Mouse (Mus musculus) mesoderm, embryonic 11.5 days (tissue): ENCODE measurements at regions not wholly inside any gene's neighbourhood (a gene's known extent, or its start where the extent isn't known, plus 50 kb on each side); places are given as distances from the start of the nearest gene placed in this dataset.
"Not testable (repeated sequence)": the region's sequence is repeated elsewhere in the genome, so short reads cannot be mapped to it uniquely, and the experiment has no call there.

ENCODE experiments used
- DNase-seq: peaks from one replicate; pipeline ENCODE4 v3.0.0-alpha.2; 2012; ENCODE audit warnings: low read depth, low spot score

DNA sequence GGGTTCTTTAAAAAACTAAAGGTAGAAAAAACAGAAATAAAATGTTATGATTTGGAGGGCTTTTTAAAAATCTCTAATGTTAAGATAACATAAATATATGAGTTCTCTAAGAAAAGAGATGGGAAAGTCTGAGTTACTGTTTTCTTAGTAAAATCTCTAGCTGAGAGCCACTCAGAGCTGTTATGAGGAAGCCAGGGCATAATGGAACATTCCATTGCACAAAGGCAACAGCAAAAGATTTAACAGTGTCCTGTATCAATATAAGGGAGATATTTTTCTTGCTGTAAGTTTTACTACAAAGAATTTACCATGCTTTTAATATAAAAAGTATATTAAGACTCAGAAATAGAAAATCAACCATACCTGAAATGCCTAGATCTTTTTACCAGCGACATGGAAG lies 82.9 kb upstream of the Rfc3 start:
- DNase-seq, result peak; percentile 23

DNA sequence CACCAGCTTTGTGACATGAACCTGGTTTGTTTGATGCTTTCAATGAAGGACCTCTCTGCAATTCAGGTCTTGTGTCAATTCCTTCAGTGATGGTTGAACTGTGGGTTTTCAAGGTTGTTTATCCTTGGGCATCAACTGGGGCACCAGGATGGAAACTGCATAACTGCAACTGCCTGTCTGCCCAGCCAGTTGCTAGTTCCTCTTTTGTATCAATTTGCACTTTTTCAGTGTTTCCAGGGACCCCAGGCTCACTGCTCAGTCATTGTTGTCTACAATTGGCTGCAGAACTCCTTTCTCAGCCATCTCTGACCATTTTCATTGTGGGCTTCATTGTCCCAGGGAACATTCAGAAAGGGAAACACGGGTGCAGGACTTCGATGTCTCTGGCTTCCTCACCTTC lies 74.6 kb upstream of the Rfc3 start:
- DNase-seq, result no peak

DNA sequence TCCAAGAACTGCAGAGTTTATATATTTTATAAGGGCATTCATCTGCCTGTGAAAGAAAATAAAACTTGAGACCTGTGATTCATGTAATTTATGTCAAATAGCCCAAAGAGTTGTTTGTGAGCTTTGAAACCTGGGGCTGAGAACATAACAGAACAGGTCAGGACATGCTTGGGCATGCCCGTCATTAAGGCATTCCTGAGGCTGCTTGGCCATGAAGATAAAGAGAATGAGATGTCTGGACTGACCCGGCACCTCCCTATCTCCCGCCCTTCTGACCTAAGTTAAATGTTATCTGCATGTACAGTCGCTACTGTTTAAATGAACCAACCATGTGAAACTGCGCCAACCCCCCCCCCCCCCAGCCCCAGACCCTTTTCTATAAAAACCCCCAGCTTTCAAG lies 73.4 kb upstream of the Rfc3 start:
- DNase-seq, result not testable (repeated sequence)

DNA sequence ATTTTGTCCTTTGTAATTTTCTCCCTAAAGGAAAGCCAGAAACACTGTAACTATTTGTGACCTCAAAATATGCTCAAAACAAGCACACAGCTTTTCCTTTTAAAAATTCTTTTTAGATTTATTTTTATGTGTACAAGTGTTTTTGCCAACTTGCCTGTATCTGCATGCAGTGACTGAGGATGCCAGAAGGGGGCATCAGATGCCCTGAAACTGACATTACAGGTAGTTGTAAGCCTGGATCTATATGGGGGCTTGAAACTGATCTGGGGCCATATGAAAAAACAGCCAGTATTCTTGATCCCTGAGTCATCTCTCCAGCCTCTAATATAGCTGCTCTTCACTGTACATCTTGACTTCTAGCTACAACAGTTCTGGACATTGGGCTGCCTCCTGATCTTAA lies 71.4 kb upstream of the Rfc3 start:
- no peak for DNase-seq

DNA sequence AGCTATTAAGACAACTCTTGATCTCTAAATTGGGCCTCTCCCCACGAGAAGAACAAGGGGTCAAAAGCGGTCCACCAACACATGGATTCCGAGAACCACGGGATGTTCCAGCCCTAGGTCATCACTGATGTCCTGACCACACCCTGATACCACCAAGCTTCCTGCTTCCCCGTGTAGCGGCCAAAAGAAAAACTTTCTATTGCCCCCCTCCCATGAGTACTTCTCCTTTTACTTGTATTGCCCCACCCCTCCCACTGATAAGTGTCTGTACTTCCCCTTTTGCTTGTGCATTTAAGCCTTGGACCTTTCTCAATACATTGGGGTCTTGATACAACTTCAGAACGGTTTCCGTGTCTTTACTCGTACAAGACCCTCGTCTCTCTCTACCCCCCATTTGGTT lies 68.7 kb upstream of the Rfc3 start:
- not testable (repeated sequence) for DNase-seq

DNA sequence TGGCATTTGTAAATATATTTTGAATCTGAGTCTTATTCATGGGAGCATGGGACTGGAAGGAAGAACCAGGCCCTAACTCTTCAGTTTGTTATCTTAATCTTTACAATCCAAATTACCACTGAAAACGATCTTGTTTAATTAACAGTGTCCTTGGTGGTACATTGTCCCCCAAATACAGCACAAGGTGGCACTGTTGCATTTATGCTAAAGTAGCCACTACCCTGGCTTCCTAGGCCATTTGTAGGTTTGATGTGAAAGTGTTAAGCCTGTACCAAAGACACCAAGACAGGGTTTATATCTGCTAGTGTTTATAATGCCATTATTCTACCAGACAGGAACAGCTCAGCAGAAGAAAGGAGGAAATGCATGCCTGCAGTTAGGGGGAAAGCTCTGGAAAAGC lies 66.9 kb upstream of the Rfc3 start:
- DNase-seq, result no peak

DNA sequence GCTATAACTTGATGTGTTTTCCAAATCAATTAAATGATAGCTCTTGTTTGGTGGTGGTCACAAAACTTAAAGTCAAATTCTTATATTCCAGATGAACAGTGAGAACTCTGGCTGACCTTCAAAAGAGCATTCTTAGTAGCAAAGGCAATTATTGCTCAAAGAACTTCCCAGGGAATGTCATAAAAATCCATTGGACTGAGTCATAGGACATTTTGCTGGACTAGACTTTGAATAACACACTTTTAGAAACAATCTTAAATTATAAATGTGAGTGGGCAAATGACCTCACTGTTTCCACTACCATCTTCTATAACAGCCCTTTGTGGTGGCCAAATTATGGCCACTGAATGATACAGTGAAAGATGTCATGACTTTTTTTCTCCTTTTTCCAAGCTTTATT lies 54.2 kb upstream of the Rfc3 start:
- no peak for DNase-seq

DNA sequence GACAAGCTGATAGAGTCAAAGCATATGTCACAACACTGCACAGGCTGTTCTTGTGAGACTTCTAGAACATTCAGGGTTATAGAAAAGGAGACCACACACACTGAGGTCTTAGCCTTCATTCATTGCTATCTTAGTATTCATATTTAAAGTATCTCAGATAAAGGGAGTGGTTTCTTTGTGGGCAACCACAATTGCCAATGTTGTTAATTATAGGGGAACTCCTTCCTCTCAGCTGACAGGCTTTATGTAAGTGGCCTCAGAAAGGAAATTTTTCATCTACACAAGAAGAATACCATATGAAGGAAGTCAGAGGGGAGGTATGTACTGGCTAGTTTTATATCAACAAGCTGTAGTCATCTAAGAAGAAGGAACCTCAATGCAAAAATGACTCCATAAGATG lies 53.0 kb upstream of the Rfc3 start:
- DNase-seq, result no peak
